Mouse (Mus musculus) erythroblast, embryonic 14.5 days (primary cell): ENCODE measurements around the gene 0610012G03Rik.

ENCODE experiments used
- GATA1 ChIP-seq: IDR thresholded peaks from 2 replicates; pipeline ENCODE4 v1.6.1; 2012; ENCODE audit warnings: low read length, inconsistent platforms, mixed read lengths
- TAL1 ChIP-seq: IDR thresholded peaks from 3 replicates; pipeline ENCODE4 v1.6.1; 2012; ENCODE audit warnings: low read length, inconsistent platforms, mixed read lengths

DNA sequence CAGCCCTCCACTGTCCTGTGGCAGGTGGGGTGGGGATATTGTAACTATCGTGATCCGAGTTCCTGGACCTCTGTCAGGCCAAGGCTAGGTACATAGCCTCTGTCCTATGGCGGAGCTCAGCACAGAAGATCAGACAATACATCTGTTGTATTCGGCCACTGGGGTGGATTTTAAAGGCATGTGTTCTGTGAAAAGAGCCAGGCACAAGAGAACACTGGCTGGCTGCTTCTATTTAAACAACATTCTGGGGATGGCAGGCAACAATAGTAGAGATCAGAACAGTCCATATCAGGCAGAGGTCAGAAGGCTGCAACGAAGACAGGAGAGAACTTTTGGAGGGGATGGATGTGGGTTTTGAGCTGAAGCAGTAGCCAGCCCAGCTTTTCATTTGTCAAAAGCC is 16.0 kb downstream of the 0610012G03Rik start:
- TF ChIP-seq GATA1 (no peak), TAL1 (no peak)
